Mouse (Mus musculus) liver, embryonic 15.5 days (tissue): ENCODE measurements around the gene Fam25c. TPM values are rescaled to one million over a fixed set of nuclear protein-coding genes. Genes with fewer than 3 reads are reported as not detected.
"Not testable (repeated sequence)": the region's sequence is repeated elsewhere in the genome, so short reads cannot be mapped to it uniquely, and the experiment has no call there.

Source experiments
- ATAC-seq: fragments of 200-750 bp; cut with Nextera tagmentation; 2 replicates; pipeline ENCODE4 v1.8.0; 2017; ENCODE audit warnings: moderate number of reproducible peaks, mild to moderate bottlenecking, moderate library complexity; ENCODE audit not compliant: insufficient read depth
- H3K27ac ChIP-seq: fragments of 300-500 bp; sonication (generic); replicated peaks from 2 replicates; pipeline ENCODE4 v1.5.1; 2015; ENCODE audit warnings: mild to moderate bottlenecking, inconsistent platforms
- H3K27me3 ChIP-seq: fragments of 300-500 bp; sonication (generic); 2 replicates; pipeline ENCODE4 v1.6.1; 2015; ENCODE audit warnings: mild to moderate bottlenecking, inconsistent platforms
- H3K36me3 ChIP-seq: fragments of 300-500 bp; sonication (generic); replicated peaks from 2 replicates; pipeline ENCODE4 v1.6.1; 2015; ENCODE audit warnings: moderate library complexity, mild to moderate bottlenecking, inconsistent platforms
- H3K4me1 ChIP-seq: fragments of 300-500 bp; sonication (generic); replicated peaks from 2 replicates; pipeline ENCODE4 v1.6.1; 2015; ENCODE audit warnings: inconsistent platforms
- H3K4me2 ChIP-seq: fragments of 300-500 bp; sonication (generic); 2 replicates; pipeline ENCODE4 v1.6.1; 2015; ENCODE audit warnings: moderate library complexity, mild to moderate bottlenecking, inconsistent platforms
- H3K4me3 ChIP-seq: fragments of 300-500 bp; sonication (generic); replicated peaks from 2 replicates; pipeline ENCODE4 v1.5.1; 2015; ENCODE audit warnings: mild to moderate bottlenecking, inconsistent platforms
- H3K9ac ChIP-seq: fragments of 300-500 bp; sonication (generic); 2 replicates; pipeline ENCODE4 v1.6.1; 2015; ENCODE audit warnings: moderate library complexity, mild to moderate bottlenecking, inconsistent platforms
- H3K9me3 ChIP-seq: fragments of 300-500 bp; sonication (generic); replicated peaks from 2 replicates; pipeline ENCODE4 v1.6.1; 2016; ENCODE audit warnings: inconsistent platforms
- WGBS: fragments of 180-500 bp; shearing (Covaris S2); methylation state at CpG from one replicate; pipeline ENCODE4 v1.1.7; 2015; ENCODE audit warnings: mixed read lengths; ENCODE audit not compliant: insufficient replicate concordance; 5-methylcytosine and 5-hydroxymethylcytosine counted together
- polyA plus RNA-seq: library from polyadenylated mRNA; unstranded; fragments of >200 nt; fragmentation: Nextera tagmentation; extraction: Ambion mirVana; gene quantifications from 2 replicates; pipeline ENCODE4 v1.2.1, GENCODE M21; 2015

Gene Fam25c
- polyA plus RNA-seq, 1 experiment from 2014 or later, result 0.25 TPM

GRCm38 (mm10) chr14:34327618-34328017, 27.6 kb downstream of the Fam25c start:
- H3K9me3 ChIP-seq, result no peaks in the 10 kb centered on the region
- no peak overlapping the region for H3K27ac ChIP-seq
- no peak overlapping the region for H3K4me2 ChIP-seq
- no peak overlapping the region for H3K9ac ChIP-seq
- ATAC-seq, result no peak
- no peaks in the 10 kb centered on the region for H3K27me3 ChIP-seq
- no peak overlapping the region for H3K4me3 ChIP-seq
- WGBS, result 15% methylated on average over 1 of the region's 1 CpGs
- H3K4me1 ChIP-seq, result no peaks in the 10 kb centered on the region
- peaks cover 51% of the 10 kb centered on the region for H3K36me3 ChIP-seq

- Histone ChIP-seq H3K27ac (no peak overlapping the region), H3K4me3 (no peak overlapping the region), H3K4me2 (no peak overlapping the region), H3K4me1 (no peaks in the 10 kb centered on the region), H3K9ac (no peak overlapping the region), H3K36me3 (peaks cover 47% of the 10 kb centered on the region), H3K9me3 (no peaks in the 10 kb centered on the region), H3K27me3 (no peaks in the 10 kb centered on the region)
- ATAC-seq, result no peak
- WGBS, result 51% methylated on average over 3 of the region's 3 CpGs
Observed at GRCm38 (mm10) chr14:34326606-34327005, 28.6 kb downstream of the Fam25c start.

- Histone ChIP-seq H3K27me3 (no peaks in the 10 kb centered on the region), H3K36me3 (peaks cover 40% of the 10 kb centered on the region), H3K9ac (no peak overlapping the region), H3K4me1 (no peaks in the 10 kb centered on the region), H3K27ac (no peak overlapping the region), H3K9me3 (no peaks in the 10 kb centered on the region), H3K4me2 (no peak overlapping the region), H3K4me3 (no peak overlapping the region)
- ATAC-seq, result peak; percentile 24; the same call in 1 of the 2 replicates
- 74% methylated on average over 5 of the region's 5 CpGs for WGBS
Observed at GRCm38 (mm10) chr14:34323576-34324085, 31.6 kb downstream of the Fam25c start.

- Histone ChIP-seq H3K36me3 (peaks cover 21% of the 10 kb centered on the region), H3K27ac (no peak overlapping the region), H3K9me3 (no peaks in the 10 kb centered on the region), H3K4me2 (peak overlapping the region; percentile 10; the same call in 1 of the 2 replicates), H3K4me3 (no peak overlapping the region), H3K4me1 (no peaks in the 10 kb centered on the region), H3K27me3 (no peaks in the 10 kb centered on the region), H3K9ac (no peak overlapping the region)
- ATAC-seq, result no peak
Observed at GRCm38 (mm10) chr14:34318113-34318512, 37.1 kb downstream of the Fam25c start.

GRCm38 (mm10) chr14:34317431-34317830, 37.8 kb downstream of the Fam25c start:
- no peaks in the 10 kb centered on the region for H3K4me1 ChIP-seq
- WGBS, result 70% methylated on average over 3 of the region's 3 CpGs
- H3K4me2 ChIP-seq, result no peak overlapping the region
- peaks cover 21% of the 10 kb centered on the region for H3K36me3 ChIP-seq
- no peak for ATAC-seq
- no peak overlapping the region for H3K27ac ChIP-seq
- no peak overlapping the region for H3K4me3 ChIP-seq
- H3K27me3 ChIP-seq, result no peaks in the 10 kb centered on the region
- no peak overlapping the region for H3K9ac ChIP-seq
- H3K9me3 ChIP-seq, result no peaks in the 10 kb centered on the region

- Histone ChIP-seq H3K9ac (no peak overlapping the region), H3K27me3 (0 out of 2 replicates have a peak, but pooled peaks cover 4% of the 10 kb centered on the region), H3K27ac (no peak overlapping the region), H3K36me3 (peaks cover 18% of the 10 kb centered on the region), H3K4me2 (peak overlapping the region; percentile 21; the same call in 1 of the 2 replicates), H3K4me3 (no peak overlapping the region), H3K4me1 (peaks cover 5% of the 10 kb centered on the region), H3K9me3 (no peaks in the 10 kb centered on the region)
- WGBS, result 65% methylated on average over 2 of the region's 2 CpGs
- ATAC-seq, result no peak
Observed at GRCm38 (mm10) chr14:34316346-34316745, 38.9 kb downstream of the Fam25c start.

GRCm38 (mm10) chr14:34314796-34315195, 40.4 kb downstream of the Fam25c start:
- peaks cover 15% of the 10 kb centered on the region for H3K4me1 ChIP-seq
- no peak overlapping the region for H3K9ac ChIP-seq
- peak overlapping the region; percentile 79; the same call in 1 of the 2 replicates for H3K4me3 ChIP-seq
- ATAC-seq, result no peak
- H3K27me3 ChIP-seq, result 0 out of 2 replicates have a peak, but pooled peaks cover 8% of the 10 kb centered on the region
- H3K4me2 ChIP-seq, result peak overlapping the region; percentile 98
- 59% methylated on average over 3 of the region's 3 CpGs for WGBS
- peaks cover 8% of the 10 kb centered on the region; the same call in 1 of the 2 replicates for H3K36me3 ChIP-seq
- no peak overlapping the region for H3K27ac ChIP-seq
- no peaks in the 10 kb centered on the region for H3K9me3 ChIP-seq

GRCm38 (mm10) chr14:34314383-34314782, 40.9 kb downstream of the Fam25c start:
- Histone ChIP-seq H3K4me3 (peak overlapping the region; percentile 79), H3K4me1 (peaks cover 19% of the 10 kb centered on the region), H3K4me2 (peak overlapping the region; percentile 98)
- not testable (repeated sequence) for ATAC-seq, H3K9me3 ChIP-seq, H3K27ac ChIP-seq, H3K27me3 ChIP-seq, H3K9ac ChIP-seq, H3K36me3 ChIP-seq
- WGBS, result 44% methylated on average over 8 of the region's 8 CpGs

- 0 out of 2 replicates have a peak, but pooled peaks cover 8% of the 10 kb centered on the region for H3K27me3 ChIP-seq
- H3K36me3 ChIP-seq, result 0 out of 2 replicates have a peak, but pooled peaks cover 3% of the 10 kb centered on the region
- peaks cover 21% of the 10 kb centered on the region for H3K4me1 ChIP-seq
- 46% methylated on average over 3 of the region's 3 CpGs for WGBS
- H3K4me3 ChIP-seq, result peak overlapping the region; percentile 79
- H3K9ac ChIP-seq, result no peak overlapping the region
- no peak overlapping the region for H3K27ac ChIP-seq
- ATAC-seq, result no peak
- H3K4me2 ChIP-seq, result peak overlapping the region; percentile 98
- H3K9me3 ChIP-seq, result no peaks in the 10 kb centered on the region
Observed at GRCm38 (mm10) chr14:34313612-34314011, 41.6 kb downstream of the Fam25c start.

- Histone ChIP-seq H3K4me3 (peak overlapping the region; percentile 79), H3K9ac (0 out of 2 replicates have a peak overlapping the region, but pooled peaks have one; percentile 35), H3K36me3 (0 out of 2 replicates have a peak, but pooled peaks cover 3% of the 10 kb centered on the region), H3K4me2 (peak overlapping the region; percentile 98), H3K27ac (0 out of 2 replicates have a peak overlapping the region, but pooled peaks have one; percentile 25), H3K9me3 (no peaks in the 10 kb centered on the region), H3K27me3 (0 out of 2 replicates have a peak, but pooled peaks cover 8% of the 10 kb centered on the region), H3K4me1 (peaks cover 21% of the 10 kb centered on the region)
- no peak for ATAC-seq
- 25% methylated on average over 6 of the region's 6 CpGs for WGBS
Observed at GRCm38 (mm10) chr14:34312339-34313048, 42.7 kb downstream of the Fam25c start.

- Histone ChIP-seq H3K4me3 (peak overlapping the region; percentile 79), H3K27ac (peak overlapping the region; percentile 82; the same call in 1 of the 2 replicates), H3K9me3 (no peaks in the 10 kb centered on the region), H3K4me2 (peak overlapping the region; percentile 98), H3K27me3 (0 out of 2 replicates have a peak, but pooled peaks cover 8% of the 10 kb centered on the region), H3K4me1 (peaks cover 21% of the 10 kb centered on the region), H3K9ac (peak overlapping the region; percentile 82), H3K36me3 (no peaks in the 10 kb centered on the region)
- no peak for ATAC-seq
- 5% methylated on average over 4 of the region's 4 CpGs for WGBS
Observed at GRCm38 (mm10) chr14:34311691-34312090, 43.5 kb downstream of the Fam25c start.
